Mouse (Mus musculus): ENCODE results near the gene Gria2.

The Gria2 gene

DNA sequence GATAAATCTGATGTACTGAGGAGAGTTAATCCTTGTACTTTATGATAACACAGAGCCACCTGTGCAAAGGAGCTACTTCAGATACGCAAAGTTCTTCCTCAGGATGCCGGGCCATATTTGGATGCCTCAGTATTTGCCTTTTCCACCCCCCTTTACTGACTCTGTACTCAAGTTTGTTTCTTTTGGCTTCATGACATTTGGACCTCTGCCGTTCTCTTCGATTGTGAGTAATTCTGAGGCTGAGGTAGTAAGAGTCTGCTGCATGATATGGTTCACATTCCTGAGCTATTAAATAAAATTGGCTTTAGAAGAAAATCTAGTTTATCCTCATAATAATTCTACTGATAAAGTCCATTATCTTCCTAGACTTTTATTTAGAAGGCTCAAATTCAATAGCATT is 26.7 kb downstream of the Gria2 start:
- DNase-seq (ENCODE audit: low spot score), result no peak

DNA sequence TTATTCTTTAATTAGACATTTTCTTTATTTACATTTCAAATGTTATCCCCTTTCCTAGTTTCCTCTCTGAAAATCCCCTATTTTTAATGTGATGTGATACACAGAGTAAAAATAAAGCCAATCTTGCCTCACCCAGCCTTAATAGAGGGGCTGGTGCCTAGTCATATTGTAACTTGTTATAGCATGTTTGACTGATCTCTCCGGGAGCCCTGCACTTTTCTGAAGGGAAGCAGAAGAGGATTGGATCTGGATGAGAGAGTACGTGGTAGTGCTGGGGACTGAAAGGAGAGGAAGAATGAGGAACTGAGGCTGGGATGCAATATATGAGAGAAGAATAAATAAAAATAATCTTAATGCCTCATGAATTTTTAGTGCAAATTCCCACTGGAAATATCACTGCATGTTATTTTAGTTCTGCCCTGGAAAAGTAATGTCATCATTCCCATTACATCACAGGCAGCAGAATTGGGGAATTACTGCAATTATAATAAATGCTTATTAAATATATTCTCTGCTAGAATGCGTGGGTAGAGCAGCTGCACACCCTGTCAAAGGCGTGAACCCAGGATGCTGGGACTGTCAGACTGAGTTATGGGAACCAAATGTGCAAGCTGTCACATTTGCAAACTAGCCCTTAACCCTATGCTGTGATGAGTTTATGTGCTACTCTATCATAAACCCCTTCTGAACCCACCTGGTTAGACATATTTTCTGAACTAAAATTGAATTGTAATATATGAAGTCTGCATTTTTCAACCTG is 28.4 kb downstream of the Gria2 start:
- no peak for DNase-seq (ENCODE audit: low spot score)

DNA sequence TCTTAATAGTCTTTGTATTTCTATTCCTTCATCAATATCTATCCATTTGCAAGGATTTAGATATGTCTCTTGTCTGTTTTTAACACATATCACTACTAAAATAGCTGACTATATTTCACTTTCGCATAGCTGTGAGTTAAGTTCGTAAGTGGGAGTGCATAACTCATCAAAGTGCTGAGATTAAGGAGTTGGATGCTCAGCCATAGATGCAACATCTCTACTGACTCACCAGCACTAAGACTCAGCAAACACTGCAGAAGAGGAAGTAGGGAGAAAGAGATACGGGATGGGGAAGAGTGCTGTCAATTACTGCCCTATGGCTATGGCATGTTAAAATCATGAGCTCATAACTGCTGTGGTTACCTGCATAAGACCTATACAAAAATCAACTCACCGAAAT is 29.4 kb downstream of the Gria2 start:
- DNase-seq (ENCODE audit: low spot score), result no peak

DNA sequence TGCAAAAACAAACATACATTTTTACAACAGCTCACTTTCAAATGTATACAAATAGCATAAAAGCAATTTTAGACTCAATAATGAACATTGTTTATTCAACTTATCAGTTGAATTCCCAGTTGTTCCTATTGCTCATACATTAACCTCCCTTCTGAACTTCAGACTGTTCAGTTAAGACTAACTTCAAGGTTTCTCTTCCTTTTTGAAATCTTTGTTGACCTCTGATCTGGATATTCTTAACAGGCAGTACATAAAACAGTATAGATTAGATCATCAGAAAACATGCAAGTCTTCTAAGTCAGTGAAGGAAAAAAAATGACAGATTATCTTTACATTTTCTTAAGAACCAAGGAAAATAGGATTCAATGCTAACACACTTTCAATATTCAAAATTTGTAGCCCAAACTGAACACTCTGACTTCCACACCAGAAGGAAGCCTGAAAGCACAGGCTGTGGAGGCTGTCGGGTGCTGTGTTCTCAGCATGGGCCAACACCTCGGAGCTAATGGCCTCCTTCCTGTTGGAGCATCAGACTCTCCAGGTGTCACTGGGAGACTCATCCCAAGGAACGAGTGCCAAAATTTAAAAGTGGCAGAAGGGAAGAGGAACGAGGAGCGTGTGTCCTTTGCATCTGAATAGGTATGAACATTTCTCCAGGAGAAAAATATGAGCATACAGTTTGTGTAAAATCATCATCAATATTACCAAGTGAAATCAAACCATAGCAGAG is 33.0 kb downstream of the Gria2 start:
- DNase-seq (ENCODE audit: low spot score), result no peak

DNA sequence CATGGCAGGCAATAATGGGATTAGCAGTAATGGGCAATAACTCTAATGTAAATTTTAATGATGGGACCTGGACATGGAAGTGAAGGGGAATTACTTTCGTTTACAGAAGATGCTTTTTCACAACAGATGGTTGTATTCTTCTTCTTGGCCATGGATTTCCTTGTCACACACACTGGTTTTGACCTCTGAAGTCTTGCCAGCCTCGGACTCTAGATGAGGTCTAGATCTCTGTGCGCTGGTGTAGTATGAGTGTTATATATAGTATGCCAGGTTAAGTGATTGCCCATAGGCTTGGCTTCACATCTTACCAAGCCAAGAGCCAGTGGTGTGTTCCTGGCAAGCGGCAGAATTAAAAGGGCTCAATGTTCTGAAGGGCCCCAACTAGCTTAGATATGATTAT is 43.7 kb downstream of the Gria2 start:
- DNase-seq (ENCODE audit: low spot score), result no peak

GRCm38 (mm10) chr3:80758363-80758762 is 44.3 kb downstream of the Gria2 start:
- DNase-seq (ENCODE audit: low spot score), result no peak

GRCm38 (mm10) chr3:80750786-80751185 is 51.8 kb downstream of the Gria2 start:
- DNase-seq (ENCODE audit: low spot score), result no peak

- no peak for DNase-seq (ENCODE audit: low spot score)
Measured at GRCm38 (mm10) chr3:80725205-80725604, 77.4 kb downstream of the Gria2 start.

DNA sequence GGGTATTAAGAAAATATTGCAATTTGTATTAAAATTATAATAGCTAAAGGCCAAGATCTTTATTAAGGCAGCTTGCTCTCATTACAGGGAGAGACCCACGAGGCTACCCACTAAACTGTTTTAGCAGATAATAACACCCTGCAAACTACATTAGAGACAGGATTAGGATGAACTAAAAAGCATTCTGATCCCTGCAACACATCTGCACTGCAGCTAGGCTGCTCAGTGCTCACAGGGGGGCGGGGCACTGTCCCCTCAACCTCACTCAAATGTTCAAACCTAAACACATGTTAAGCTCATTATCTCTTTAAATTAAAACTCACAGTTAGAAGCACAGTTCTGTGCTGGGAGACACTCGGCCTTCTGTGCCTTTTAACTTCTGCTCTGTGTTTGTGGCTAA is 89.5 kb downstream of the Gria2 start:
- DNase-seq (ENCODE audit: low spot score), result no peak

- no peak for DNase-seq (ENCODE audit: low spot score)
Measured at GRCm38 (mm10) chr3:80708992-80709391, 93.6 kb downstream of the Gria2 start.

- DNase-seq (ENCODE audit: low spot score), result no peak
Measured at GRCm38 (mm10) chr3:80702173-80702572, 100.5 kb downstream of the Gria2 start.

DNA sequence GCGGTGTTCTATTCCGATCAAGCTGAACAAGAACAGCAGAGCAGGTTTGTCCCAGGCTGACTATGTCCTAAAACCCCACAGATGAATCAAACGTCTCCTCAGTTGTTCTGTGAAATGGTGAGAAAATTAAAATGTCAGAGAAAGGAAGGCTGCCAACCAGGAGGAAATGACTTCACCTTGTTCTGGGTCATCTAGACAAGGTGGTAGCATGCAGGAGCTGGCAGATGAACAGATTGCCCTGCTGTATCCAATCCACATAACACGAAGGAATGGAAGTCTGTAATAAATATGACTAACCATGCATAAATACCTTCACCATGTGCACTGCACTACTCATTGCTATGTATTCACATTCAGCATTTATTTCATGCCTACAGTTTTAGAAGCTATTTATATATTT is 105.1 kb downstream of the Gria2 start:
- no peak for DNase-seq (ENCODE audit: low spot score)

DNA sequence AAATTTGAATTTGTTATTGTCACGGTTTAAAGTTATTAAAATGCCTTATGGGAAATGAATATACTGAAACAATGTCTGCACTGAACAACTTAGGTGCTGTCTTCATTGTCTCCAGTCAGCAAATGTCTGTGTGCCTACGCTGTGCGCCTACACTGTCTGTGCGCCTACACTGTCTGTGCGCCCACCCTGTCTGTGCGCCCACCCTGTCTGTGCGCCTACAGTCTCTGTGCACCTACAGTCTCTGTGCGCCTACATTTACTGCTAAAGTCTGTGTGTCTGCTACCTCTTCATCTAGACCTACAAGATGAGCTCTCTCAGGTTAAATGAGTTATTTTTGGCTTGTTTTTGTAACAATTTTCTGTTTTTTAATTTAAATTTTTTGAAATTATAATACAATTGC is 107.7 kb downstream of the Gria2 start:
- DNase-seq (ENCODE audit: low spot score), result no peak

- no peak for DNase-seq (ENCODE audit: low spot score)
Measured at GRCm38 (mm10) chr3:80665105-80665504, 137.5 kb downstream of the Gria2 start.

- DNase-seq (ENCODE audit: low spot score), result no peak
Measured at GRCm38 (mm10) chr3:80663293-80663692, 139.3 kb downstream of the Gria2 start.

GRCm38 (mm10) chr3:80661838-80662237 is 140.8 kb downstream of the Gria2 start:
- no peak for DNase-seq (ENCODE audit: low spot score)

DNA sequence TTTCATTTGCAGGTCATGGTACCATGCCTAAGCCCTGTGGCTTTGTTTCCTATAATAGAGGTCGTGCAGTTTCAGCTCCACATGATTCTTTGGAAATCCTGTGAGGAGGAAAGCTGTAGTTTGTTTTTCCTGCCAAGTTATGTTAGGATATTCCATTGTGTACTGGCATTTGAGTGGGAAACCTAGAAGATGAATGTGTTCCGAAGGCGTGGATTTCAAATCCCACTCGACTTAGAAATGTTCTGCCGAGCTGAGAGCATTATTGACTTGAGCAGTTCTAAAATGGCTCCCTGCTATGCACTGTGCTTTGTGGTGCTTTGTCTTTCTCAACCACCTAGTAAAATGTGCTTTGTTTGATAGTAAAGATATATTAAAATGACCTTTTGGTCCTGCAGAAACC is 150.4 kb downstream of the Gria2 start:
- no peak for DNase-seq (ENCODE audit: low spot score)
